Mouse (Mus musculus) layer of hippocampus, postnatal 36 days (tissue): ENCODE measurements around the gene Coq6. TPM values are rescaled to one million over a fixed set of nuclear protein-coding genes. Genes with fewer than 3 reads are reported as not detected.
"Not testable (repeated sequence)": the region's sequence is repeated elsewhere in the genome, so short reads cannot be mapped to it uniquely, and the experiment has no call there.

Experiments used
- DNase-seq, 2 experiments: peaks; one replicate each; pipeline ENCODE4 v3.0.0; 2022
- total RNA-seq, 2 experiments: library from RNA; stranded (reverse); gene quantifications; 2 replicates each; pipeline ENCODE4 v1.2.3; 2021

Gene Coq6
- total RNA-seq: 10 to 100 TPM; 24.6 to 25.3 TPM

- peak; percentile 91 for DNase-seq
Observed at GRCm38 (mm10) chr12:84361555-84362489, at the start of gene Coq6, which contains the start of gene Fam161b. Gene Coq6, plus strand, starts transcription at chr12:84361657. Gene Fam161b, minus strand, starts transcription at chr12:84361833.

DNA sequence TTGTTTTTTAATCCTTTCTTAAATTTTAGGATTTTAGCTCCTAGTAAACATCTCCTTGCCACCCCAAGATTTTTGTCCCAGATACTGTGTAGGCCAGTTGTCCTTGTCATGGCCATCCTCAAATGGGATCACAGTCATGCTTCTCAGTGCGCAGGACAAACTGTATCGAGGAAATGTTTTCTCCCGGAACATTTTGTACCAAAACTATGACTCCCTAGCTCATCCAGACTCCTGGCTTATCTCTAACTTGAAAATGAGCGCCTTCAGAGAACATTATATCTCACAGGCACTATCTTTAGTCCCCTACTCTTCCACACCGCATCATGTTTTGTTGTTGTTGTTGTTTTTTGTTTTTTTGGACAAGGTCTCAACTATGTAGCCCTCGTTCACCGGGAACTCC is 45.5 kb upstream of the Coq6 start:
- no peak for DNase-seq

DNA sequence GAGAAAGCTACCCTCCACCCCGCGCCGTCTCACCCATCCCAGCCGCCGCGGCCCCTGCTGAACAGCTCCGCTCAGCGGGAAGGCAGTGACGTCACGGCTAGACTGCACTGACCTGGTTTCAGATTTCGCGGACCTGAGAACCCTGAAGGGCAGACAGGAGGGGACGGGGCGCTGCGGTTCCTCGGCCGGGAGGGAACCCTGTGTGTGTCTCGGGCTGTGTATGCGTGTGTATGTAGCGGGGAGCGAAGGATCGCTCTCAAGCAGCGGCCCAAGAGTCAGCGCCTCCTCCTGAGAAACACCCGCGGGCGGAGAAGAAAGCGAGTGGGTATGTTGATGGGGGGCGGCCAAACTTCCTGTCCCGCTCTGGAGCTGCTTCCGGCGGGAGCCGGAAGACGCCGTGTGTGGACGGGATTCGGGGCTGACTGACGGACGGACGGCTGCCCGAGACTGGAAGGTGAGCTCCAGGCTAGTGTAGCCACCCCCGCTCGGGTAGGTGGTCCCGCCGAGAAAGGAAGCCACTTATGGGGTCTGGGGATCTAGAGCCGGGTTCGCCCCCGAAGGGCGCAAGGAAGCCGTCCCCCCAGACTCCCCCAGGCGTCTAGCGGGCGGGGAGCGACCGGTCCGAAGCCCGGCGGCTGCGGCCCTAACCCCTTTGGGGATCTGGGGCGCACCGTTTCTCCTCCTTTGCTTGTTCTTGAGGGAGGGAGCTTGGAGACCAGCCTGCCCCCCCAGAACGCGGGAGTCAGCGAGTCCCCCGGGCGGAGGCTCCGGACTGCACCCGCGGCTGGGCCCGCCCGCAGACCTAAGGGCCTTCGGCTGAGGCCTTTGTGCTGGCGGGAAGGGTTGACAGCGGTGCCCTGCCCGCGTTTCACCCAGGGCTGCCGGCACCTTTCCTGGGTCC is 44.5 kb upstream of the Coq6 start, which contains the start of gene Zfp410:
TSS of gene Zfp410 (plus strand) at position 132 of the 901 bp plus-strand sequence.
- DNase-seq: peak; percentile 79 to 81

- DNase-seq: no peak
Observed at GRCm38 (mm10) chr12:84327111-84327512, 34.3 kb upstream of the Coq6 start.

- no peak for DNase-seq
Observed at GRCm38 (mm10) chr12:84336963-84337625, 24.4 kb upstream of the Coq6 start.

- DNase-seq: no peak
Observed at GRCm38 (mm10) chr12:84347192-84347591, 14.3 kb upstream of the Coq6 start.

- DNase-seq: not testable (repeated sequence)
Observed at GRCm38 (mm10) chr12:84358699-84359098, 2.8 kb upstream of the Coq6 start.

- no peak for DNase-seq
Observed at GRCm38 (mm10) chr12:84362872-84363271, 1.4 kb downstream of the Coq6 start.

- DNase-seq: no peak
Observed at GRCm38 (mm10) chr12:84364291-84364690, 2.8 kb downstream of the Coq6 start.

DNA sequence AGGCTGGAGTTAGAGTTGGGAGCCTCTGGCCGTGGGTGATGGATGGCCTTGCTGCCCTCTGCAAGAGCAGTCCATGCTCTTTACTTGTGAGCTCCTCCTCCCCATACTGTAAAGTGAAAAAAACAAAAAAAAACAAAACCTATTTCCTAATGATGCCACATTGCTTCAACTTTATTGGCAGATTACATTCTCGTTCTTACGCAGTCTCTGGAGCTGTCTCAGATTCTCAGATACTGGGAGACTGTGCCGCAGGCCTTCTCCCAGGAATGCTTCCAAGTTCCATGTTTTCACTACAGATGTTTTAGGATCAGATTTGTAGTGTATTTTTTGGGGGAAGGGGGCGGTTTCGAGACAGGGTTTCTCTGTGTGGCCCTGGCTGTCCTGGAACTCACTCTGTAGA is 3.7 kb downstream of the Coq6 start:
- DNase-seq: no peak

- no peak for DNase-seq
Observed at GRCm38 (mm10) chr12:84366971-84367370, 5.5 kb downstream of the Coq6 start.

GRCm38 (mm10) chr12:84371647-84372046 is 10.2 kb downstream of the Coq6 start:
- no peak for DNase-seq

DNA sequence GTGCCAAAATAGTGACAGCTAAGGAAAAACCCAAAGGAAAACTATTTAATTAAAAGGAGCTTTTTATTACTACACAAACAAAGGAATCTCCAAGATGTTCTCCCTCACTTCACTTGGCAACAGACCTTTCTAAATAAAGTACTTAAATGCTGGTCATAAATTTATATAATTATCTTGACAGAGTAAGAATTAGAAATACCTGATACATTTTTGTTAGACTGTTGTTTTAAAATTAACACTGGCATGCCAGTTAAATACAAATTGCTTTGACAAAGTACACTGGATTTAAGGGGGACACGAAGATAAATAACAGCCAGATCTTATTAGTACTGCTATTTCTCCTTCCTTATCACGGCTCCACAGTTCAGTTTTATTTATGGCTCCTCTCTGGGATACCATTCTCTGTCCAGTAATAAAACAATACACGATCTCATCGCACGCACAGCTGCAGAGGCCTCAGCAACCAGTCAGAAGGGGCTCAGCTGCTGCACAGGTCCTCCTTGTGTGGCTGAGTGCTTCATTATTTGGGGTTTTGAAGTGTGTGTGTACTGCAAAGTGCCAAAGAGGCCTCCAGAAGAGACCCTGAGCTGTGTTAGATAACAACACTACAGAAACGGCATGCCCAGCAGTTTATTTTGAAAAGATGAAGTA is 12.5 kb downstream of the Coq6 start:
- no peak for DNase-seq

GRCm38 (mm10) chr12:84382369-84382768 is 20.9 kb downstream of the Coq6 start:
- no peak for DNase-seq

- DNase-seq: no peak
Observed at GRCm38 (mm10) chr12:84384644-84385081, 23.2 kb downstream of the Coq6 start.

GRCm38 (mm10) chr12:84385408-84385807 is 24.0 kb downstream of the Coq6 start:
- DNase-seq: no peak

- DNase-seq: no peak
Observed at GRCm38 (mm10) chr12:84388097-84388496, 26.6 kb downstream of the Coq6 start.

DNA sequence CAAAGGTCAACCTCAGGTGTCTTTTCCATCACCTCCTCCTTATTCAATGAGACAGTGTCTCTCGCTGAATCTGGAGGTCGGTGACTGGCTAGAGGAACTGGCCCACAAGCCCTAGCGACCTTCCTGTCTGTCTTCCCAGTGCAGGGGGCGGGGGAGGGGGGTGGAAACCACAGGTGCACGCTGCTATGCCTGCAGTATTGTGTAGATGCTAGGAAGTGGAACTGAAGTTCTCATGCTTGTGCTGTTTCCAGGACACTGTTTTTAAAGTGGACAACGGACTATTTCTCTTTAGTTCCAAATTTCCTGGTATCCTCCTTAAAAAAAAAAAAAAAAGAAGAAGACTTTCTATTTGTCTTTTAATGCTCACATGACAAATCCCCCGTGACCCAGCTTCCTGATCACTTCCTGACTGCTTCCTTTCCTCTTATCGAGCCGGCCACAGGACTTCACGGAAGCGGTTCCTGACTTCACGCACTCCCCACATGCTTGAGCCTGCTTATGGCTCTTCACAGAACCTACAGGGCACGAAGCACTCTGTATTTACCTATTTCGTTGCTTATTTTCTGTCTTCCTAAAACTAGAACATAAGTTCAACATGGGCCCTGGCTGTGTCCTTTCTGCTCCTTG is 27.4 kb downstream of the Coq6 start:
- DNase-seq: no peak

- no peak for DNase-seq
Observed at GRCm38 (mm10) chr12:84390336-84390735, 28.9 kb downstream of the Coq6 start.

- DNase-seq: no peak
Observed at GRCm38 (mm10) chr12:84392681-84393080, 31.2 kb downstream of the Coq6 start.

DNA sequence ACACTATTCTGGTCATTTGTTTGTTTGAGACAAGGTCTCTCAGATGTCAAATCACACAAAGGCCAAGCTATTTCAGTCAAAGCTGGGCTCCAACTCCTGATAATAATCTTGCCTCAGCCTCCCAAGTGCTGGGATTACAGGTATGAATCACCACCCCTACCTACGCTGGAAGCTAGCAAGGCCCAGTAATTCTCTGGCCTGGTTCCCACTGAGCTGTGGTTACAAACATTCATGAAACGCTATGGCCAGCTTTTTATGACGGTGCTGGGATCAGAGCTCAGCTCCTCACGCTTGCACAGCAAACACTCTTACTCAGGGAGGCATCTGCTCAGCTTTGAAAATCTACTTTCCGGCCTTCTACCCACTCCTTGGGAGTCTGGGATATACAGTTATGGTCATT is 32.4 kb downstream of the Coq6 start:
- no peak for DNase-seq
